Mouse (Mus musculus) small intestine, adult 2 months (tissue): Measurements from ENCODE around the gene Fbln5.

ENCODE experiments used
- CTCF ChIP-seq: fragments of 200-500 bp; IDR thresholded peaks from 2 replicates; pipeline ENCODE4 v1.5.1; 2012; ENCODE audit warnings: low read depth, mild to moderate bottlenecking, control low read depth, inconsistent platforms, low read length, moderate library complexity, mixed read lengths; ENCODE audit not compliant: insufficient replicate concordance, insufficient read length; ENCODE audit errors: extremely low read depth
- POLR2A ChIP-seq: fragments of 200-500 bp; IDR thresholded peaks from 2 replicates; pipeline ENCODE4 v1.6.1; 2012; ENCODE audit warnings: low read depth, mild to moderate bottlenecking, control low read depth, inconsistent platforms, low read length, moderate library complexity

DNA sequence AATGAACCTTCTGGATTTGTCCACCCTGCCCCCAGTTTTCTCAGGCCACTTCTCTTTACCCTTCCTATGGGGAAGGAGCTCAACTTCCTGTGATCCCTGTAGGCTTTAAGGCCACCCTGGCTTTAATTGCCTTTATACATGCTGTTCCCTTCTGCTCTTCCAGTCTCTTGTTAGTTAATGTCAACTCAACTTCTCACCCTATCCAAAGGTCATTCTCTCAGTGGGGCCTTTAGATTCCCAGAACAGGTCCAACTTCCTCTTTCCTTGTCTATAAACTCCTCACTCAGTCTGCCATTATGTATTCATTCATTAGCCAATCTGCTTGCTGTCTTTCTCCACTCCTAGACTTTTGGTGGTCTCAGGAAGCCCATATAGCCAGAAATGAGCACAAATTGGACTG, 60.2 kb downstream of the Fbln5 start:
- TF ChIP-seq POLR2A (no peak), CTCF (no peak)
